Comparison of ENCODE assay signal across 8 mouse cellular contexts in genomic region chr7:83884021-83884658, GRCm38 (mm10). TPM values are rescaled to one million over a fixed set of nuclear protein-coding genes. Genes with fewer than 3 reads are reported as not detected.
DNase-seq lines count a peak whose midpoint lies in the region; ATAC-seq and TF ChIP-seq lines count a peak whose summit lies in the region.

TSS of gene Tlnrd1 (minus strand) at chr7:83884305.
TSS of gene Mesd (plus strand) at chr7:83884466.

- H3K27ac ChIP-seq in hindbrain, embryonic 16.5 days (ENCODE audit: low read depth, low read length) = peak within 1 kb of the TSS; percentile 93
- peak within 1 kb of the TSS; percentile 97 for H3K27ac ChIP-seq in left cerebral cortex, adult 2 months

- intact Hi-C loops in left cerebral cortex, adult 2 months (cut with DNase I) = loop anchor here (2.0 kb wide), 1 partner anchor 69 kb away; no protein-coding TSS in a partner anchor

- DNase-seq in T-cell, adult 2 months (ENCODE audit: low spot score) = peak; percentile 76
- DNase-seq in cerebellum, postnatal 36 days = peak; percentile 84 to 87
- DNase-seq in gastrocnemius, adult 18-20 months (ENCODE audit: low spot score) = peak; percentile 81
- peak; percentile 89 to 90 for DNase-seq in left cerebral cortex, adult 2 months (ENCODE audit: extremely low spot score in 1 of 2, low spot score in 2 of 2)
- peak; percentile 92 for DNase-seq in right cerebral cortex, adult 2 months (ENCODE audit: low spot score in 2 of 2)
- peak; percentile 92 for DNase-seq in urinary bladder, postnatal 14 days (ENCODE audit: low spot score)

- H3K4me2 ChIP-seq in hindbrain, embryonic 16.5 days (ENCODE audit: low read length) = peak within 1 kb of the TSS; percentile 81

- H3K36me3 ChIP-seq in hindbrain, embryonic 16.5 days (ENCODE audit: control insufficient read depth, insufficient read depth, low read length) = 0 out of 2 replicates have a peak, but pooled peaks cover 4% of the 10 kb centered on the region

- TF ChIP-seq CTCF in left cerebral cortex, adult 2 months (IDR thresholded peaks at IDR 0.05) = no peak; the same call in 1 of the 2 replicates

- peak within 1 kb of the TSS; percentile 87 for H3K4me3 ChIP-seq in hindbrain, embryonic 16.5 days (ENCODE audit: low read length)
- H3K4me3 ChIP-seq in left cerebral cortex, adult 2 months = peak within 1 kb of the TSS; percentile 78

- H3K9ac ChIP-seq in hindbrain, embryonic 16.5 days (ENCODE audit: low read depth, low read length) = peak within 1 kb of the TSS; percentile 92

- WGBS in hindbrain, embryonic 16.5 days = under 1% methylated on average over 62 of the region's 69 CpGs

- ATAC-seq in hindbrain, embryonic 16.5 days = peak; percentile 88
- peak; percentile 71 for ATAC-seq in megakaryocyte, adult 5-6 weeks (ENCODE audit: poor library complexity, severe bottlenecking)

- no peaks in the 10 kb centered on the region for H3K9me3 ChIP-seq in hindbrain, embryonic 16.5 days (ENCODE audit: control insufficient read depth, low read length)

- peaks cover 31% of the 10 kb centered on the region for H3K4me1 ChIP-seq in hindbrain, embryonic 16.5 days (ENCODE audit: control insufficient read depth, insufficient read depth, low read depth, low read length)

- no peaks in the 10 kb centered on the region for H3K27me3 ChIP-seq in hindbrain, embryonic 16.5 days (replicated peaks; ENCODE audit: control insufficient read depth, insufficient read depth, low read length)

RNA-seq across cellular contexts. Expression of gene Tlnrd1, which starts in this region (rescaled TPM):
- 1 to 10 TPM; 1.4 to 3.6 TPM for total RNA-seq in gastrocnemius, adult 18-20 months (2021)
- polyA plus RNA-seq in hindbrain, embryonic 16.5 days (2015; fragmentation: Nextera tagmentation; extraction: Ambion mirVana) = 6.2 and 7.8 TPM in 2 replicates
- total RNA-seq in left cerebral cortex, adult 2 months (2021) = 10 to 100 TPM; 22.8 to 26.9 TPM
- total RNA-seq in megakaryocyte, adult 5-6 weeks (2015) = 13.8 and 14.3 TPM in 2 replicates
- 5.7 and 10.5 TPM in 2 replicates for total RNA-seq in megakaryocyte, adult 5-6 weeks (2017)

RNA-seq across cellular contexts. Expression of gene Mesd, which starts in this region (rescaled TPM):
- 10 to 100 TPM; 23.4 to 28.7 TPM for total RNA-seq in gastrocnemius, adult 18-20 months (2021)
- polyA plus RNA-seq in hindbrain, embryonic 16.5 days (2015; fragmentation: Nextera tagmentation; extraction: Ambion mirVana) = 63.7 and 83.8 TPM in 2 replicates
- total RNA-seq in left cerebral cortex, adult 2 months (2021) = 10 to 100 TPM; 53.5 to 60.4 TPM
- total RNA-seq in megakaryocyte, adult 5-6 weeks (2015) = 16.9 and 18.4 TPM in 2 replicates
- 24.3 and 25.8 TPM in 2 replicates for total RNA-seq in megakaryocyte, adult 5-6 weeks (2017)

Comparison
In these comparisons a context has a peak if more than half of its experiments do, and no peak if none do; other contexts are left out.
1. Peak in every context shown above with its lines: DNase-seq, ATAC-seq, H3K4me3 ChIP-seq and H3K27ac ChIP-seq.